In the genomic region with DNA sequence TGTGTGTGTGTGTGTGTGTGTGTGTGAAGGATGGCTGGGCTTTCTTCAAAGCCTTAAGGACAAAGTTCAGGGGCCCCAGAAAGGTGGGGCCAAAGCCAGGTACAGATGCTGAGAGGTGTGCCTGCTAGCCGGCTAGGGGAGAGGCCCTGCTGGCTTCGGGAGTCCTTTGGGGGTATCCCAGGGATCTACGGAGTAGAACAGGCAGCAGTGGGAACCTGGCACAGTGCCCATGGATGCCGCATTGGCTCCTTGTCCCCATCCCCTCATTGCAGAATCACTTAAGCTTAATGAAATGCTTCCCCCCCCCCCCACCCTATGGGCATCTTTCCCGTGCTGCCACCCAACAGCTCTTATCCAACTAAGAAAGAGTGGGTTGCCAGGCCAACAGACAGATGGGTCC, we compare ENCODE assay signal across 9 mouse cellular contexts. TPM values are rescaled to one million over a fixed set of nuclear protein-coding genes. Genes with fewer than 3 reads are reported as not detected.
DNase-seq lines count a peak whose midpoint lies in the region; ATAC-seq and TF ChIP-seq lines count a peak whose summit lies in the region.
"Had no signal": no experiment of that assay in that cellular context is flagged by ENCODE, and none has a peak within 500 bp of the region (broad histone marks: within the 10 kb centered on the region; RNA-seq: fewer than 3 reads in every experiment).

No protein-coding gene starts in this region.

- no peak for ATAC-seq in heart, embryonic 14.5 days (ENCODE audit: insufficient number of reproducible peaks, insufficient read depth, low FRiP score, low read depth)
- ATAC-seq in activated CD4-positive, CD25-positive, alpha-beta regulatory T cell, adult 4 months: no peak

- H3K4me1 ChIP-seq in heart, embryonic 14.5 days (ENCODE audit: control insufficient read depth in 2 of 2, insufficient read depth in 2 of 2, low read length in 2 of 2): peaks cover 82 to 99% of the 10 kb centered on the region in 2 experiments
- peaks cover 92% of the 10 kb centered on the region for H3K4me1 ChIP-seq in forebrain, embryonic 10.5 days
- peaks cover 68% of the 10 kb centered on the region for H3K4me1 ChIP-seq in small intestine, adult 2 months (ENCODE audit: control insufficient read depth, insufficient read depth, insufficient read length, low read length)

- H3K27me3 ChIP-seq in heart, embryonic 14.5 days (ENCODE audit: control insufficient read depth, insufficient read depth, low read length): no peaks in the 10 kb centered on the region
- H3K27me3 ChIP-seq in forebrain, embryonic 10.5 days (ENCODE audit: poor library complexity, severe bottlenecking): peaks cover 7% of the 10 kb centered on the region; the same call in 1 of the 2 replicates
- H3K27me3 ChIP-seq in small intestine, adult 2 months (ENCODE audit: control insufficient read depth, insufficient read depth, low read length): no peaks in the 10 kb centered on the region

- peaks cover 20% of the 10 kb centered on the region for H3K36me3 ChIP-seq in heart, embryonic 14.5 days (ENCODE audit: control insufficient read depth, insufficient read depth, low read length)
- H3K36me3 ChIP-seq in forebrain, embryonic 10.5 days (replicated peaks): peaks cover 13% of the 10 kb centered on the region
- 0 out of 2 replicates have a peak, but pooled peaks cover 1% of the 10 kb centered on the region for H3K36me3 ChIP-seq in small intestine, adult 2 months (ENCODE audit: control insufficient read depth, insufficient read depth, low read length)

- H3K4me3 ChIP-seq in heart, embryonic 14.5 days (ENCODE audit: control insufficient read depth in 1 of 2, insufficient read depth in 1 of 2, low read depth in 1 of 2, low read length in 2 of 2): no peak overlapping the region
- peak overlapping the region; percentile 36 for H3K4me3 ChIP-seq in forebrain, embryonic 10.5 days
- H3K4me3 ChIP-seq in small intestine, adult 2 months (ENCODE audit: low read depth, low read length): peak overlapping the region; percentile 47

- WGBS in heart, embryonic 14.5 days: 14% methylated on average over 5 of the region's 5 CpGs
- 52% methylated on average over 5 of the region's 5 CpGs for whole genome bisulfite sequencing in forebrain, embryonic 10.5 days
- 15% methylated on average over 5 of the region's 5 CpGs for WGBS in small intestine, adult 2 months

- peak overlapping the region; percentile 60 for H3K4me2 ChIP-seq in heart, embryonic 14.5 days (ENCODE audit: low read length)

- no peaks in the 10 kb centered on the region for H3K9me3 ChIP-seq in heart, embryonic 14.5 days (ENCODE audit: control insufficient read depth, low read length)
- H3K9me3 ChIP-seq in forebrain, embryonic 10.5 days: no peaks in the 10 kb centered on the region

- TF ChIP-seq CTCF in brain, embryonic 14.5 days (IDR thresholded peaks at IDR 0.05; ENCODE audit: borderline replicate concordance, extremely low read depth, insufficient read depth, insufficient read length): no peak
- TF ChIP-seq CTCF in small intestine, adult 2 months (IDR thresholded peaks at IDR 0.05; ENCODE audit: extremely low read depth, insufficient read length, insufficient replicate concordance, low read depth, low read length): no peak

- TF ChIP-seq POLR2A in brain, embryonic 14.5 days (IDR thresholded peaks at IDR 0.05; ENCODE audit: borderline replicate concordance, extremely low read depth, insufficient read depth, insufficient read length, poor library complexity, severe bottlenecking): no peak
- peak; percentile 53; the same call in 1 of the 2 replicates for TF ChIP-seq POLR2A in small intestine, adult 2 months (IDR thresholded peaks at IDR 0.05; ENCODE audit: low read depth, low read length)

- DNase-seq in heart, adult 18-20 months: no peak
- DNase-seq in brain, embryonic 14.5 days (ENCODE audit: low read depth): peak; percentile 94
- DNase-seq in forebrain, embryonic 10.5 days (ENCODE audit: extremely low spot score, low spot score): no peak
- peak; percentile 70 for DNase-seq in kidney, postnatal 10 days
- no peak for DNase-seq in spleen, postnatal 14 days (ENCODE audit: low spot score in 2 of 2)

- peak overlapping the region; percentile 83 to 90 for H3K27ac ChIP-seq in heart, embryonic 14.5 days (replicated peaks in 1 of 2; ENCODE audit: control insufficient read depth in 1 of 2, insufficient read depth in 1 of 2, low read depth in 2 of 2, low read length in 2 of 2)
- peak overlapping the region; percentile 85 for H3K27ac ChIP-seq in forebrain, embryonic 10.5 days
- H3K27ac ChIP-seq in small intestine, adult 2 months (ENCODE audit: insufficient read depth, low read depth, low read length): peak overlapping the region; percentile 99
- H3K27ac ChIP-seq: macrophage had no signal

- peak overlapping the region; percentile 63; the same call in 1 of the 2 replicates for H3K9ac ChIP-seq in heart, embryonic 14.5 days (ENCODE audit: low read length)

RNA-seq across cellular contexts. Expression of a gene that starts 9.3 kb away (rescaled TPM):
- polyA plus RNA-seq in heart, embryonic 14.5 days (2014; fragmentation: Nextera tagmentation; extraction: Ambion mirVana): 45.3 and 55.6 TPM in 2 replicates
- total RNA-seq in heart, adult 18-20 months (2021): 100 to 1,000 TPM in 1 of 2 experiments, 10 to 100 TPM in 1; 99.7 to 103 TPM
- 600 and 616 TPM in 2 replicates for polyA plus RNA-seq in brain, embryonic 14.5 days (2012; rRNA removed)
- polyA plus RNA-seq in forebrain, embryonic 10.5 days (2016; fragmentation: Nextera tagmentation; extraction: Ambion mirVana): 9.5 and 10.9 TPM in 2 replicates
- 46.5 and 128 TPM in 2 replicates for polyA plus RNA-seq in small intestine, adult 2 months (2012; rRNA removed)
- 1 to 10 TPM; 1.4 to 3.5 TPM for polyA plus RNA-seq in activated CD4-positive, CD25-positive, alpha-beta regulatory T cell, adult 4 months (2017; shearing (Covaris generic))

RNA-seq across cellular contexts. Expression of a gene that starts 20.5 kb away (rescaled TPM):
- 28.5 and 31.0 TPM in 2 replicates for polyA plus RNA-seq in heart, embryonic 14.5 days (2014; fragmentation: Nextera tagmentation; extraction: Ambion mirVana)
- total RNA-seq in heart, adult 18-20 months (2021): 10 to 100 TPM; 42.0 to 44.2 TPM
- polyA plus RNA-seq in brain, embryonic 14.5 days (2012; rRNA removed): 134 and 170 TPM in 2 replicates
- 69.7 and 77.3 TPM in 2 replicates for polyA plus RNA-seq in forebrain, embryonic 10.5 days (2016; fragmentation: Nextera tagmentation; extraction: Ambion mirVana)
- 23.8 and 49.5 TPM in 2 replicates for polyA plus RNA-seq in small intestine, adult 2 months (2012; rRNA removed)
- polyA plus RNA-seq in activated CD4-positive, CD25-positive, alpha-beta regulatory T cell, adult 4 months (2017; shearing (Covaris generic)): 10 to 100 TPM; 19.1 to 27.9 TPM

RNA-seq across cellular contexts. Expression of a gene that starts 25.4 kb away (rescaled TPM):
- polyA plus RNA-seq in heart, embryonic 14.5 days (2014; fragmentation: Nextera tagmentation; extraction: Ambion mirVana): 6.0 and 6.4 TPM in 2 replicates
- 10 to 100 TPM; 54.2 to 67.6 TPM for total RNA-seq in heart, adult 18-20 months (2021)
- 3.6 and 4.1 TPM in 2 replicates for polyA plus RNA-seq in brain, embryonic 14.5 days (2012; rRNA removed)
- 1.5 TPM in 2 replicates for polyA plus RNA-seq in forebrain, embryonic 10.5 days (2016; fragmentation: Nextera tagmentation; extraction: Ambion mirVana)
- polyA plus RNA-seq in small intestine, adult 2 months (2012; rRNA removed): 59.8 and 206 TPM in 2 replicates
- 1 to 10 TPM; 2.9 to 5.4 TPM for polyA plus RNA-seq in activated CD4-positive, CD25-positive, alpha-beta regulatory T cell, adult 4 months (2017; shearing (Covaris generic))

RNA-seq across cellular contexts. Expression of a gene that starts 45.6 kb away (rescaled TPM):
- polyA plus RNA-seq in heart, embryonic 14.5 days (2014; fragmentation: Nextera tagmentation; extraction: Ambion mirVana): 13.3 and 15.3 TPM in 2 replicates
- total RNA-seq in heart, adult 18-20 months (2021): 10 to 100 TPM; 71.7 to 73.3 TPM
- polyA plus RNA-seq in brain, embryonic 14.5 days (2012; rRNA removed): 92.1 and 104 TPM in 2 replicates
- 22.9 and 24.1 TPM in 2 replicates for polyA plus RNA-seq in forebrain, embryonic 10.5 days (2016; fragmentation: Nextera tagmentation; extraction: Ambion mirVana)
- 19.8 and 38.5 TPM in 2 replicates for polyA plus RNA-seq in small intestine, adult 2 months (2012; rRNA removed)
- 10 to 100 TPM; 19.9 to 22.0 TPM for polyA plus RNA-seq in activated CD4-positive, CD25-positive, alpha-beta regulatory T cell, adult 4 months (2017; shearing (Covaris generic))

RNA-seq across cellular contexts. Expression of a gene that starts 48.7 kb away (rescaled TPM):
- not detected in 2 replicates for polyA plus RNA-seq in heart, embryonic 14.5 days (2014; fragmentation: Nextera tagmentation; extraction: Ambion mirVana)
- not detected for total RNA-seq in heart, adult 18-20 months (2021)
- polyA plus RNA-seq in brain, embryonic 14.5 days (2012; rRNA removed): 0.10 TPM in 1 of 2 replicates, not detected in the other
- polyA plus RNA-seq in forebrain, embryonic 10.5 days (2016; fragmentation: Nextera tagmentation; extraction: Ambion mirVana): not detected in 2 replicates
- polyA plus RNA-seq in small intestine, adult 2 months (2012; rRNA removed): 0.10 TPM in 1 of 2 replicates, not detected in the other
- polyA plus RNA-seq in activated CD4-positive, CD25-positive, alpha-beta regulatory T cell, adult 4 months (2017; shearing (Covaris generic)): not detected
- polyA plus RNA-seq: macrophage had no signal

Comparison
In these comparisons a context has a peak if more than half of its experiments do, and no peak if none do; other contexts are left out.
1. H3K4me3 ChIP-seq: peak in forebrain, embryonic 10.5 days (single experiment) and small intestine, adult 2 months (single experiment); none in heart, embryonic 14.5 days (0 of 2).
2. DNase-seq: peak in brain, embryonic 14.5 days (single experiment) and kidney, postnatal 10 days (single experiment); none in heart, adult 18-20 months (0 of 2), forebrain, embryonic 10.5 days (single experiment) and spleen, postnatal 14 days (0 of 2).
3. Peak in every context shown above with its lines, with median percentiles within 50 percentile points of each other: H3K27ac ChIP-seq.